Mouse (Mus musculus): ENCODE results near the gene Adsl. TPM values are rescaled to one million over a fixed set of nuclear protein-coding genes. Genes with fewer than 3 reads are reported as not detected.

Gene Adsl
- polyA plus RNA-seq, 1 experiment from 2014 or later: 165 TPM

GRCm38 (mm10) chr15:81011523-81011922 is 63.2 kb downstream of the Adsl start:
- Histone ChIP-seq H3K9ac (no peak overlapping the region), H3K27me3 (no peaks in the 10 kb centered on the region), H3K4me2 (replicated peaks) (no peak overlapping the region), H3K9me3 (no peaks in the 10 kb centered on the region), H3K27ac (no peak overlapping the region), H3K36me3 (peaks cover 66% of the 10 kb centered on the region), H3K4me1 (no peaks in the 10 kb centered on the region), H3K4me3 (no peak overlapping the region)
- WGBS: 67% methylated on average over 3 of the region's 3 CpGs
- ATAC-seq (ENCODE audit: insufficient number of reproducible peaks, insufficient read depth, low FRiP score, low TSS enrichment): no peak

- no peak overlapping the region for H3K4me3 ChIP-seq
- WGBS: 83% methylated on average over 4 of the region's 4 CpGs
- H3K36me3 ChIP-seq: peaks cover 75% of the 10 kb centered on the region
- no peak overlapping the region for H3K9ac ChIP-seq
- ATAC-seq (ENCODE audit: insufficient number of reproducible peaks, insufficient read depth, low FRiP score, low TSS enrichment): no peak
- H3K9me3 ChIP-seq: no peaks in the 10 kb centered on the region
- no peak overlapping the region for H3K4me2 ChIP-seq (replicated peaks)
- H3K4me1 ChIP-seq: no peaks in the 10 kb centered on the region
- H3K27ac ChIP-seq: no peak overlapping the region
- H3K27me3 ChIP-seq: no peaks in the 10 kb centered on the region
Observed at GRCm38 (mm10) chr15:81012359-81012758, 64.1 kb downstream of the Adsl start.

GRCm38 (mm10) chr15:81013186-81013585 is 64.9 kb downstream of the Adsl start:
- H3K4me3 ChIP-seq: no peak overlapping the region
- peaks cover 83% of the 10 kb centered on the region for H3K36me3 ChIP-seq
- 73% methylated on average over 7 of the region's 7 CpGs for WGBS
- no peak overlapping the region for H3K9ac ChIP-seq
- H3K9me3 ChIP-seq: no peaks in the 10 kb centered on the region
- no peaks in the 10 kb centered on the region for H3K27me3 ChIP-seq
- ATAC-seq (ENCODE audit: insufficient number of reproducible peaks, insufficient read depth, low FRiP score, low TSS enrichment): no peak
- H3K27ac ChIP-seq: no peak overlapping the region
- no peak overlapping the region for H3K4me2 ChIP-seq (replicated peaks)
- no peaks in the 10 kb centered on the region for H3K4me1 ChIP-seq

DNA sequence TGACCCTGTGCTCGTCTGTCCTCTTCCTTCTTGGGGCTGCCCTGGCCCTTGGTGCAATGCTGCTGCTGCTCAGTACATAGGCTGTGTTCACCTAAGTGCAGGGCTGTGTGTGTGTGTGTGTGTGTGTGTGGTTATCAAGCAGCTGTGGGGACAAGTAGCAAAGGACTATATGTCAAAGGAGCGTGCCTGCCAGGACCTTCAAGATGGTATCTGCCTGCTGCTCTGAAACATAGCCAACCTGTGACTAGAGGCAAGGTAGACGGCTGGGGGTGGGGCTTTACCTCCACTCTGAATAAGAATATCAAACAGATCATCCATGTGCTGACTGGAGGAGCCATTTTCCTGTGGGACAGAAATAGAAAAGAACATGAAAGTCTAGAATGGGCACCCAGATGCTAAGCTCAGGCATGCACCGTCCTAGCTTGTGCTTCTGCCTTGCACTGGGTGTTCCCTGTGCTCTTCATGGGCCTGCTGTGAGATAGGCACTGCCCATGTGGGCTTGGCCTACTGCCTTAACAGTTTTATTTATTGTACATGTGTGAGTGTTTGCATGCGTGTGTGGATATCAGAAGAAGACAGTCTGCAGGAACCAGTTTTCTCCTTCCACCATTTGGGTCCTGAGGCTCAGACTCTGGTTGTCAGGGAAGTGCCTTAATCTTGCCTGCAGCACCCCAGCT is 66.9 kb downstream of the Adsl start:
- Histone ChIP-seq H3K9me3 (no peaks in the 10 kb centered on the region), H3K4me3 (no peak overlapping the region), H3K4me1 (no peaks in the 10 kb centered on the region), H3K9ac (no peak overlapping the region), H3K27me3 (no peaks in the 10 kb centered on the region), H3K36me3 (peaks cover 88% of the 10 kb centered on the region), H3K27ac (no peak overlapping the region), H3K4me2 (replicated peaks) (no peak overlapping the region)
- no peak for ATAC-seq (ENCODE audit: insufficient number of reproducible peaks, insufficient read depth, low FRiP score, low TSS enrichment)
- 84% methylated on average over 5 of the region's 5 CpGs for WGBS

GRCm38 (mm10) chr15:81016488-81016887 is 68.2 kb downstream of the Adsl start:
- ATAC-seq (ENCODE audit: insufficient number of reproducible peaks, insufficient read depth, low FRiP score, low TSS enrichment): no peak
- WGBS: 87% methylated on average over 10 of the region's 10 CpGs
- peaks cover 83% of the 10 kb centered on the region for H3K36me3 ChIP-seq

GRCm38 (mm10) chr15:81017308-81017707 is 69.0 kb downstream of the Adsl start:
- H3K9me3 ChIP-seq: no peaks in the 10 kb centered on the region
- no peak overlapping the region for H3K4me3 ChIP-seq
- no peak overlapping the region for H3K9ac ChIP-seq
- no peak for ATAC-seq (ENCODE audit: insufficient number of reproducible peaks, insufficient read depth, low FRiP score, low TSS enrichment)
- H3K27me3 ChIP-seq: no peaks in the 10 kb centered on the region
- peaks cover 84% of the 10 kb centered on the region for H3K36me3 ChIP-seq
- 92% methylated on average over 7 of the region's 7 CpGs for WGBS
- no peak overlapping the region for H3K4me2 ChIP-seq (replicated peaks)
- H3K4me1 ChIP-seq: no peaks in the 10 kb centered on the region
- H3K27ac ChIP-seq: no peak overlapping the region

More at GRCm38 (mm10) chr15:81016488-81016887, 68.2 kb downstream of the Adsl start:
- Histone ChIP-seq H3K4me3 (no peak overlapping the region), H3K4me2 (replicated peaks) (no peak overlapping the region), H3K9me3 (no peaks in the 10 kb centered on the region), H3K9ac (no peak overlapping the region), H3K4me1 (no peaks in the 10 kb centered on the region), H3K27me3 (no peaks in the 10 kb centered on the region), H3K27ac (no peak overlapping the region)

Small RNAs within 50 kb of the gene (microRNA-seq; reads per million reads assigned to microRNA genes)
- 20.7 reads per million, percentile 36 among the genes with 10 or more reads in this experiment for gene Mir5113

Other genes starting within 250 kb of the Adsl start
- 37.7 and 40.8 TPM in 2 replicates for gene Tnrc6b, start 237.2 kb upstream of the Adsl start, polyA plus RNA-seq (2016; fragmentation: Nextera tagmentation; extraction: Ambion mirVana)
- 29.4 and 31.7 TPM in 2 replicates for gene Sgsm3, start 29.3 kb downstream of the Adsl start, polyA plus RNA-seq (2016; fragmentation: Nextera tagmentation; extraction: Ambion mirVana)
- gene Mrtfa, start 242.3 kb downstream of the Adsl start, polyA plus RNA-seq (2016; fragmentation: Nextera tagmentation; extraction: Ambion mirVana): 23.6 and 30.4 TPM in 2 replicates

Measured in embryonic facial prominence, embryonic 12.5 days (tissue).